Mouse (Mus musculus) adrenal gland, postnatal 0 days (tissue): Measurements from ENCODE around the gene Gm3376. TPM values are rescaled to one million over a fixed set of nuclear protein-coding genes. Genes with fewer than 3 reads are reported as not detected.

Source experiments
- polyA plus RNA-seq: library from polyadenylated mRNA; unstranded; fragments of >200 nt; fragmentation: Nextera tagmentation; extraction: Ambion mirVana; gene quantifications from 2 replicates; pipeline ENCODE4 v1.2.1, GENCODE M21; 2015

The Gm3376 gene
- not detected in 2 replicates for polyA plus RNA-seq

GRCm38 (mm10) chrY:3771373-3771772 is at the start of gene Gm3376:
Gm3376 (plus strand) TSS chrY:3771673.

